Mouse (Mus musculus) E14TG2a.4 (cell line): ENCODE data around the gene Pgm2.

Source experiments
- CTCF ChIP-seq: conservative IDR thresholded peaks from 2 replicates; pipeline ENCODE4 v1.5.1; 2014; ENCODE audit warnings: low read length
- NANOG ChIP-seq: IDR thresholded peaks from 2 replicates; pipeline ENCODE4 v1.6.1; 2014; ENCODE audit warnings: borderline replicate concordance, low read length, mixed read lengths

GRCm38 (mm10) chr5:64162582-64162981, 69.8 kb downstream of the Pgm2 start:
- TF ChIP-seq CTCF: no peak
- TF ChIP-seq NANOG: no peak
